Mouse (Mus musculus) midbrain, postnatal 0 days (tissue): ENCODE measurements at regions not wholly inside any gene's neighbourhood (a gene's known extent, or its start where the extent isn't known, plus 50 kb on each side); places are given as distances from the start of the nearest gene placed in this dataset.
A peak's percentile ranks its signal among the peaks of the same experiment; 100 is the strongest.

Source experiments
- ATAC-seq: fragments of 200-750 bp; cut with Nextera tagmentation; 2 replicates; pipeline ENCODE4 v1.8.0; 2017; ENCODE audit warnings: moderate number of reproducible peaks, mild to moderate bottlenecking, moderate TSS enrichment, moderate library complexity; ENCODE audit not compliant: low FRiP score
- DNase-seq: peaks from one replicate; pipeline ENCODE4 v3.0.0-alpha.2; 2015; ENCODE audit warnings: low spot score
- H3K27ac ChIP-seq: fragments of 300-500 bp; sonication (generic); 2 replicates; pipeline ENCODE4 v1.5.1; 2014; ENCODE audit warnings: low read depth, mild to moderate bottlenecking, low read length, mixed read lengths
- H3K27me3 ChIP-seq: fragments of 300-500 bp; sonication (generic); 2 replicates; pipeline ENCODE4 v1.6.1; 2014; ENCODE audit warnings: low read length, control low read depth, mixed read lengths; ENCODE audit not compliant: insufficient read depth
- H3K36me3 ChIP-seq: fragments of 300-500 bp; sonication (generic); 2 replicates; pipeline ENCODE4 v1.6.1; 2014; ENCODE audit warnings: low read length, control low read depth, mixed read lengths; ENCODE audit not compliant: insufficient read depth
- H3K4me1 ChIP-seq: fragments of 300-500 bp; sonication (generic); 2 replicates; pipeline ENCODE4 v1.6.1; 2014; ENCODE audit warnings: mild to moderate bottlenecking, control low read depth, antibody characterized with exemption, low read length, mixed read lengths; ENCODE audit not compliant: insufficient read depth
- H3K4me2 ChIP-seq: fragments of 300-500 bp; sonication (generic); 2 replicates; pipeline ENCODE4 v1.6.1; 2014; ENCODE audit warnings: low read depth, mild to moderate bottlenecking, low read length, mixed read lengths; ENCODE audit not compliant: poor library complexity, severe bottlenecking
- H3K4me3 ChIP-seq: fragments of 300-500 bp; sonication (generic); 2 replicates; pipeline ENCODE4 v1.5.1; 2014; ENCODE audit warnings: low read depth, mild to moderate bottlenecking, low read length, moderate library complexity
- H3K9ac ChIP-seq: fragments of 300-500 bp; sonication (generic); replicated peaks from 2 replicates; pipeline ENCODE4 v1.6.1; 2014; ENCODE audit warnings: mild to moderate bottlenecking, low read length, moderate library complexity, mixed read lengths; ENCODE audit not compliant: poor library complexity, severe bottlenecking
- H3K9me3 ChIP-seq: fragments of 300-500 bp; sonication (generic); 2 replicates; pipeline ENCODE4 v1.6.1; 2016; ENCODE audit warnings: low read length, control low read depth
- CTCF ChIP-seq: IDR thresholded peaks from 2 replicates; pipeline ENCODE4 v1.5.1; 2016; ENCODE audit warnings: antibody characterized with exemption, mild to moderate bottlenecking
- WGBS: fragments of 180-500 bp; shearing (Covaris S2); extraction: QIAGEN DNeasy Blood & Tissue Kit; methylation state at CpG from one replicate; pipeline ENCODE4 v1.1.7; 2014; 5-methylcytosine and 5-hydroxymethylcytosine counted together

- ATAC-seq: 0 out of 2 replicates have a peak, but pooled peaks have one; percentile 27
- no peaks in the 10 kb centered on the region for H3K4me1 ChIP-seq
Observed at GRCm38 (mm10) chr2:103905681-103906080, 52.1 kb upstream of the Lmo2 start.

GRCm38 (mm10) chr2:103906581-103907184 lies 51.1 kb upstream of the Lmo2 start:
- Histone ChIP-seq H3K27ac (no peak overlapping the region), H3K27me3 (no peaks in the 10 kb centered on the region), H3K36me3 (no peaks in the 10 kb centered on the region), H3K9ac (no peak overlapping the region), H3K4me2 (no peak overlapping the region), H3K9me3 (no peaks in the 10 kb centered on the region), H3K4me1 (no peaks in the 10 kb centered on the region), H3K4me3 (no peak overlapping the region)
- WGBS: 42% methylated on average over 2 of the region's 2 CpGs
- TF ChIP-seq CTCF: no peak
- DNase-seq (no peak), ATAC-seq (no peak)

More at GRCm38 (mm10) chr2:103905681-103906080, 52.1 kb upstream of the Lmo2 start:
- Histone ChIP-seq H3K36me3 (no peaks in the 10 kb centered on the region), H3K4me3 (no peak overlapping the region), H3K4me2 (no peak overlapping the region), H3K27ac (no peak overlapping the region), H3K9ac (no peak overlapping the region), H3K9me3 (no peaks in the 10 kb centered on the region), H3K27me3 (no peaks in the 10 kb centered on the region)
- DNase-seq: no peak
- 76% methylated on average over 1 of the region's 1 CpGs for WGBS
- no peak for TF ChIP-seq CTCF
